Mouse (Mus musculus) heart, embryonic 14.5 days (tissue): ENCODE measurements at regions not wholly inside any gene's neighbourhood (a gene's known extent, or its start where the extent isn't known, plus 50 kb on each side); places are given as distances from the start of the nearest gene placed in this dataset.

Experiments
- ATAC-seq: fragments of 200-750 bp; cut with Nextera tagmentation; 2 replicates; pipeline ENCODE4 v1.8.0; 2017; ENCODE audit warnings: low read depth, moderate TSS enrichment; ENCODE audit not compliant: insufficient number of reproducible peaks, insufficient read depth, low FRiP score
- H3K27ac ChIP-seq, 2 experiments: fragments of 200-500 bp in 1 of 2; fragments of 300-500 bp in 1 of 2; sonication (generic) in 1 of 2; replicated peaks in 1 of 2; 2 replicates each; pipeline ENCODE4 v1.5.1; 2012 to 2014; ENCODE audit warnings: low read depth in 2 of 2, low read length in 2 of 2, control low read depth in 1 of 2, mild to moderate bottlenecking in 1 of 2, mixed read lengths in 1 of 2; ENCODE audit not compliant: control insufficient read depth in 1 of 2, insufficient read depth in 1 of 2
- H3K27me3 ChIP-seq: fragments of 300-500 bp; sonication (generic); 2 replicates; pipeline ENCODE4 v1.6.1; 2014; ENCODE audit warnings: mild to moderate bottlenecking, low read length, control low read depth; ENCODE audit not compliant: control insufficient read depth, insufficient read depth
- H3K36me3 ChIP-seq: fragments of 300-500 bp; sonication (generic); 2 replicates; pipeline ENCODE4 v1.6.1; 2014; ENCODE audit warnings: mild to moderate bottlenecking, control low read depth, low read length, mixed read lengths; ENCODE audit not compliant: control insufficient read depth, insufficient read depth
- H3K4me1 ChIP-seq, 2 experiments: fragments of 200-500 bp in 1 of 2; fragments of 300-500 bp in 1 of 2; sonication (generic) in 1 of 2; 2 replicates each; pipeline ENCODE4 v1.6.1; 2012 to 2014; ENCODE audit warnings: low read length in 2 of 2, control low read depth in 1 of 2, mixed read lengths in 1 of 2; ENCODE audit not compliant: control insufficient read depth in 2 of 2, insufficient read depth in 2 of 2
- H3K4me2 ChIP-seq: fragments of 300-500 bp; sonication (generic); 2 replicates; pipeline ENCODE4 v1.6.1; 2014; ENCODE audit warnings: mild to moderate bottlenecking, low read length
- H3K4me3 ChIP-seq, 2 experiments: fragments of 200-500 bp in 1 of 2; fragments of 300-500 bp in 1 of 2; sonication (generic) in 1 of 2; 2 replicates each; pipeline ENCODE4 v1.5.1; 2012 to 2014; ENCODE audit warnings: low read length in 2 of 2, mild to moderate bottlenecking in 2 of 2, control low read depth in 1 of 2, low read depth in 1 of 2, moderate library complexity in 1 of 2; ENCODE audit not compliant: control insufficient read depth in 1 of 2, insufficient read depth in 1 of 2
- H3K9ac ChIP-seq: fragments of 300-500 bp; sonication (generic); 2 replicates; pipeline ENCODE4 v1.6.1; 2014; ENCODE audit warnings: mild to moderate bottlenecking, low read length
- H3K9me3 ChIP-seq: fragments of 300-500 bp; sonication (generic); 2 replicates; pipeline ENCODE4 v1.6.1; 2016; ENCODE audit warnings: low read length, control low read depth; ENCODE audit not compliant: control insufficient read depth
- WGBS: fragments of 180-500 bp; shearing (Covaris S2); extraction: QIAGEN DNeasy Blood & Tissue Kit; methylation state at CpG from one replicate; pipeline ENCODE4 v1.1.7; 2014; 5-methylcytosine and 5-hydroxymethylcytosine counted together

- no peak for ATAC-seq
- 47% methylated on average over 11 of the region's 11 CpGs for WGBS
- Histone ChIP-seq H3K27ac (peak overlapping the region; percentile 15 to 78), H3K4me2 (peak overlapping the region; percentile 2; the same call in 1 of the 2 replicates), H3K36me3 (no peaks in the 10 kb centered on the region), H3K9me3 (no peaks in the 10 kb centered on the region), H3K4me1 (peaks cover 4 to 5% of the 10 kb centered on the region in 2 experiments; a peak in 2 of 4 replicates), H3K4me3 (no peak overlapping the region), H3K27me3 (no peaks in the 10 kb centered on the region), H3K9ac (no peak overlapping the region)
Observed at GRCm38 (mm10) chr12:38928786-38929351, 149.7 kb downstream of the Etv1 start.

GRCm38 (mm10) chr12:38929644-38930043 is 150.5 kb downstream of the Etv1 start:
- H3K4me1 ChIP-seq: peaks cover 4 to 5% of the 10 kb centered on the region in 2 experiments; a peak in 2 of 4 replicates
- no peak overlapping the region for H3K9ac ChIP-seq
- no peaks in the 10 kb centered on the region for H3K36me3 ChIP-seq
- WGBS: 16% methylated on average over 1 of the region's 1 CpGs
- H3K4me2 ChIP-seq: no peak overlapping the region
- no peak overlapping the region; a peak in 1 of 4 replicates for H3K27ac ChIP-seq
- H3K4me3 ChIP-seq: no peak overlapping the region
- no peaks in the 10 kb centered on the region for H3K9me3 ChIP-seq
- no peaks in the 10 kb centered on the region for H3K27me3 ChIP-seq
- ATAC-seq: no peak

- no peaks in the 10 kb centered on the region for H3K9me3 ChIP-seq
- no peak overlapping the region for H3K4me2 ChIP-seq
- no peak overlapping the region for H3K4me3 ChIP-seq
- H3K27me3 ChIP-seq: no peaks in the 10 kb centered on the region
- no peak overlapping the region for H3K9ac ChIP-seq
- no peak overlapping the region; a peak in 1 of 4 replicates for H3K27ac ChIP-seq
- H3K4me1 ChIP-seq: peaks cover 4 to 5% of the 10 kb centered on the region in 2 experiments; a peak in 2 of 4 replicates
- 52% methylated on average over 2 of the region's 2 CpGs for WGBS
- no peaks in the 10 kb centered on the region for H3K36me3 ChIP-seq
- no peak for ATAC-seq
Observed at GRCm38 (mm10) chr12:38931769-38932168, 152.6 kb downstream of the Etv1 start.

- no peaks in the 10 kb centered on the region for H3K4me1 ChIP-seq
- H3K27me3 ChIP-seq: no peaks in the 10 kb centered on the region
- no peak overlapping the region for H3K4me2 ChIP-seq
- ATAC-seq: no peak
- no peak overlapping the region for H3K4me3 ChIP-seq
- H3K36me3 ChIP-seq: no peaks in the 10 kb centered on the region
- no peaks in the 10 kb centered on the region for H3K9me3 ChIP-seq
- no peak overlapping the region for H3K9ac ChIP-seq
- no peak overlapping the region for H3K27ac ChIP-seq
- 51% methylated on average over 1 of the region's 1 CpGs for WGBS
Observed at GRCm38 (mm10) chr12:38959605-38960004, 180.4 kb downstream of the Etv1 start.

- Histone ChIP-seq H3K4me3 (no peak overlapping the region), H3K4me1 (no peaks in the 10 kb centered on the region), H3K9ac (no peak overlapping the region), H3K4me2 (no peak overlapping the region), H3K9me3 (no peaks in the 10 kb centered on the region), H3K27ac (no peak overlapping the region), H3K27me3 (no peaks in the 10 kb centered on the region), H3K36me3 (no peaks in the 10 kb centered on the region)
- ATAC-seq: no peak
Observed at GRCm38 (mm10) chr12:38962302-38962701, 183.1 kb downstream of the Etv1 start.

GRCm38 (mm10) chr12:38970347-38970746 is 191.2 kb downstream of the Etv1 start:
- 59% methylated on average over 2 of the region's 2 CpGs for WGBS
- Histone ChIP-seq H3K9ac (no peak overlapping the region), H3K9me3 (no peaks in the 10 kb centered on the region), H3K27ac (no peak overlapping the region), H3K27me3 (no peaks in the 10 kb centered on the region), H3K4me1 (no peaks in the 10 kb centered on the region), H3K4me2 (no peak overlapping the region), H3K4me3 (no peak overlapping the region), H3K36me3 (no peaks in the 10 kb centered on the region)
- no peak for ATAC-seq

GRCm38 (mm10) chr12:38972205-38972604 is 193.0 kb downstream of the Etv1 start:
- no peak for ATAC-seq

GRCm38 (mm10) chr12:38975508-38975907 is 196.3 kb downstream of the Etv1 start:
- WGBS: 89% methylated on average over 4 of the region's 4 CpGs
- no peaks in the 10 kb centered on the region for H3K36me3 ChIP-seq

More at GRCm38 (mm10) chr12:38972205-38972604, 193.0 kb downstream of the Etv1 start:
- no peak overlapping the region for H3K27ac ChIP-seq
- H3K4me1 ChIP-seq: no peaks in the 10 kb centered on the region
- no peaks in the 10 kb centered on the region for H3K9me3 ChIP-seq
- H3K9ac ChIP-seq: no peak overlapping the region
- 85% methylated on average over 3 of the region's 3 CpGs for WGBS
- H3K36me3 ChIP-seq: no peaks in the 10 kb centered on the region
- no peaks in the 10 kb centered on the region for H3K27me3 ChIP-seq
- H3K4me3 ChIP-seq: no peak overlapping the region
- no peak overlapping the region for H3K4me2 ChIP-seq

More at GRCm38 (mm10) chr12:38975508-38975907, 196.3 kb downstream of the Etv1 start:
- no peak for ATAC-seq
- Histone ChIP-seq H3K9me3 (no peaks in the 10 kb centered on the region), H3K27ac (no peak overlapping the region), H3K4me3 (no peak overlapping the region), H3K9ac (no peak overlapping the region), H3K27me3 (no peaks in the 10 kb centered on the region), H3K4me1 (no peaks in the 10 kb centered on the region), H3K4me2 (no peak overlapping the region)
